Mouse (Mus musculus) hindbrain, embryonic 14.5 days (tissue): ENCODE data around the gene Vtn. TPM values are rescaled to one million over a fixed set of nuclear protein-coding genes. Genes with fewer than 3 reads are reported as not detected.

Experiments used
- polyA plus RNA-seq: library from polyadenylated mRNA; unstranded; fragments of >200 nt; fragmentation: Nextera tagmentation; extraction: Ambion mirVana; gene quantifications from 2 replicates; pipeline ENCODE4 v1.2.1, GENCODE M21; 2014

Gene Vtn
- polyA plus RNA-seq, 1 experiment from 2014 or later = 201 TPM

Other genes with a start within 250 kb of the Vtn start
- gene 2610507B11Rik, start 237.3 kb upstream of the Vtn start, polyA plus RNA-seq = 64.2 and 67.2 TPM in 2 replicates
- 0.16 and 0.35 TPM in 2 replicates for gene BC030499, start 208.2 kb upstream of the Vtn start, polyA plus RNA-seq
- gene Spag5, start 197.6 kb upstream of the Vtn start, polyA plus RNA-seq = 5.6 and 9.2 TPM in 2 replicates
- 278 and 292 TPM in 2 replicates for gene Aldoc, start 176.1 kb upstream of the Vtn start, polyA plus RNA-seq
- 76.4 and 76.5 TPM in 2 replicates for gene Pigs, start 170.7 kb upstream of the Vtn start, polyA plus RNA-seq
- gene Unc119, start 155.6 kb upstream of the Vtn start, polyA plus RNA-seq = 82.6 and 95.8 TPM in 2 replicates
- gene Foxn1, start 112.5 kb upstream of the Vtn start, polyA plus RNA-seq = not detected in 2 replicates
- not detected in 2 replicates for gene Slc13a2, start 76.9 kb upstream of the Vtn start, polyA plus RNA-seq
- gene Slc46a1, start 33.4 kb upstream of the Vtn start, polyA plus RNA-seq = 25.2 and 25.5 TPM in 2 replicates
- gene Sarm1, start 1.3 kb upstream of the Vtn start, polyA plus RNA-seq = 52.0 and 55.1 TPM in 2 replicates
- 0.21 TPM in 1 of 2 replicates, not detected in the other for gene Sebox, start 4.4 kb downstream of the Vtn start, polyA plus RNA-seq
- gene Tmem199, start 13.1 kb downstream of the Vtn start, polyA plus RNA-seq = 96.1 and 101 TPM in 2 replicates
- gene Poldip2, start 13.1 kb downstream of the Vtn start, polyA plus RNA-seq = 168 and 176 TPM in 2 replicates
- gene Tnfaip1, start 37.2 kb downstream of the Vtn start, polyA plus RNA-seq = 59.2 and 64.0 TPM in 2 replicates
- gene Ift20, start 37.3 kb downstream of the Vtn start, polyA plus RNA-seq = 120 and 123 TPM in 2 replicates
- gene Tmem97, start 51.7 kb downstream of the Vtn start, polyA plus RNA-seq = 38.2 and 49.3 TPM in 2 replicates
- gene Nlk, start 198.3 kb downstream of the Vtn start, polyA plus RNA-seq = 27.4 and 29.3 TPM in 2 replicates